Mouse (Mus musculus) Muller cell, postnatal 12 days (primary cell): ENCODE measurements around the gene Gchfr.

Experiments
- DNase-seq: peaks from one replicate; pipeline ENCODE4 v3.0.0-alpha.2; 2015; ENCODE audit errors: inconsistent ontology term

Gene Gchfr

GRCm38 (mm10) chr2:119173991-119174651 lies 6.5 kb downstream of the Gchfr start, which contains the start of gene Gm14137:
TSS of gene Gm14137 (plus strand) at chr2:119174509.
- DNase-seq, result peak; percentile 91

GRCm38 (mm10) chr2:119174866-119175265 lies 7.3 kb downstream of the Gchfr start:
- DNase-seq, result no peak

- DNase-seq, result no peak
Observed at GRCm38 (mm10) chr2:119175614-119176013, 8.0 kb downstream of the Gchfr start.

GRCm38 (mm10) chr2:119176761-119177160 lies 9.2 kb downstream of the Gchfr start:
- DNase-seq, result no peak

GRCm38 (mm10) chr2:119177384-119177939 lies 9.9 kb downstream of the Gchfr start:
- DNase-seq, result no peak

GRCm38 (mm10) chr2:119182914-119183313 lies 15.3 kb downstream of the Gchfr start:
- DNase-seq, result no peak

- peak; percentile 78 for DNase-seq
Observed at GRCm38 (mm10) chr2:119189029-119189710, 21.6 kb downstream of the Gchfr start.

- DNase-seq, result no peak
Observed at GRCm38 (mm10) chr2:119190969-119191368, 23.4 kb downstream of the Gchfr start.

- DNase-seq, result no peak
Observed at GRCm38 (mm10) chr2:119194140-119194539, 26.6 kb downstream of the Gchfr start.

- no peak for DNase-seq
Observed at GRCm38 (mm10) chr2:119196316-119197108, 28.9 kb downstream of the Gchfr start.

GRCm38 (mm10) chr2:119197493-119197892 lies 29.9 kb downstream of the Gchfr start:
- DNase-seq, result no peak

GRCm38 (mm10) chr2:119198049-119198448 lies 30.5 kb downstream of the Gchfr start:
- no peak for DNase-seq

GRCm38 (mm10) chr2:119198934-119199333 lies 31.4 kb downstream of the Gchfr start:
- peak; percentile 43 for DNase-seq

GRCm38 (mm10) chr2:119202914-119203453 lies 35.4 kb downstream of the Gchfr start:
- no peak for DNase-seq

- no peak for DNase-seq
Observed at GRCm38 (mm10) chr2:119203871-119204460, 36.4 kb downstream of the Gchfr start.

- no peak for DNase-seq
Observed at GRCm38 (mm10) chr2:119207961-119208343, 40.4 kb downstream of the Gchfr start.

- DNase-seq, result peak; percentile 96
Observed at GRCm38 (mm10) chr2:119208344-119209175, 41.0 kb downstream of the Gchfr start, which contains the start of the genes Zfyve19 and Dnajc17. TSS of gene Zfyve19 (plus strand) at chr2:119208617. TSS of gene Dnajc17 (minus strand) at chr2:119208795.

- no peak for DNase-seq
Observed at GRCm38 (mm10) chr2:119209176-119209507, 41.6 kb downstream of the Gchfr start.
